Mouse (Mus musculus): ENCODE data around the gene Tspan15. TPM values are rescaled to one million over a fixed set of nuclear protein-coding genes. Genes with fewer than 3 reads are reported as not detected.

Gene Tspan15
- polyA plus RNA-seq, 1 experiment from 2014 or later: 11.7 TPM

DNA sequence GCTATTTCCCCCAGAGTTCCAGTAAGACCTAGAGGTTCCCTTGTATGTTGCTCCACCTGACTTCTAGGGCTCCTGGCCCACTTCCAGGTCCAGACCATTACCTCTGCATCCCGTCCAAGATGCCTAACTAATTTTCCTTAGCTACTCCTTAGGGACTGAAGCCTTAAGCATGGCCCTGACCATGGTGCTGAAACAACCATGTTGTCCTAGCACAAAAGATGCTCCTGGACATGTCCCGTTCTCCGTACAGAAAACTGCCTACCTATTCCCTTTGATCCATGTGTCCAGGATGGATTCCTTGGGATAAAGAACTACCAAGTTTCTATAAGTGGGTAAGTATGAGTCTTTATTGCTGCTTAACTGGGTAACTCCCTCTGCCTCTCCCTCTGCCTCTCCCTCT is 93.0 kb downstream of the Tspan15 start:
- ATAC-seq (ENCODE audit: low FRiP score): no peak
- peaks cover 69% of the 10 kb centered on the region for H3K27me3 ChIP-seq

DNA sequence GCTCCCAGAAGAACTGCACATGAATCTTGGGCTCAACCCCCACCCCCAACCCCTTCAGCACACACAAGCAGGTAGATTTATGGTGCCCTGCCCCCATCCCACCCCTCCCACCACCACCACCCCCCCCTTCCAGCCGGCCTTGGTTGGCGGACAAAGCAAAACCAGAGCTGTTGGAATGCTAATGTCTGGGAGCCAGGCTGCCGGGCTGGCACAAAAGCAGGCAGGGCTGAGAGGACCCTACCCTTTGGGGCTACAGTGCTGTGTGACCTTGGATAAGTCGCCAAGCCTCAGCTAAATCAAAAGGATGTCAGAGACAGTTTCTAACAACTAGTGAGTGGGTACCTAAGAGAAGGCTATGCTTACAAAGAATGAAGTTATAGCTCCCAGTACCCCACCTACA is 93.9 kb downstream of the Tspan15 start:
- Histone ChIP-seq H3K36me3 (replicated peaks) (no peaks in the 10 kb centered on the region), H3K4me2 (no peak overlapping the region), H3K27ac (no peak overlapping the region), H3K4me1 (peaks cover 18% of the 10 kb centered on the region), H3K9me3 (no peaks in the 10 kb centered on the region), H3K4me3 (replicated peaks) (no peak overlapping the region), H3K9ac (no peak overlapping the region), H3K27me3 (peaks cover 78% of the 10 kb centered on the region)
- ATAC-seq (ENCODE audit: low FRiP score): no peak
- 1% methylated on average over 4 of the region's 4 CpGs for WGBS

More for the DNA sequence above, 93.0 kb downstream of the Tspan15 start:
- H3K36me3 ChIP-seq (replicated peaks): no peaks in the 10 kb centered on the region
- H3K4me2 ChIP-seq: no peak overlapping the region
- H3K9me3 ChIP-seq: no peaks in the 10 kb centered on the region
- no peak overlapping the region for H3K4me3 ChIP-seq (replicated peaks)
- H3K9ac ChIP-seq: no peak overlapping the region
- H3K4me1 ChIP-seq: peaks cover 13% of the 10 kb centered on the region
- H3K27ac ChIP-seq: no peak overlapping the region
- 28% methylated on average over 3 of the region's 3 CpGs for WGBS

DNA sequence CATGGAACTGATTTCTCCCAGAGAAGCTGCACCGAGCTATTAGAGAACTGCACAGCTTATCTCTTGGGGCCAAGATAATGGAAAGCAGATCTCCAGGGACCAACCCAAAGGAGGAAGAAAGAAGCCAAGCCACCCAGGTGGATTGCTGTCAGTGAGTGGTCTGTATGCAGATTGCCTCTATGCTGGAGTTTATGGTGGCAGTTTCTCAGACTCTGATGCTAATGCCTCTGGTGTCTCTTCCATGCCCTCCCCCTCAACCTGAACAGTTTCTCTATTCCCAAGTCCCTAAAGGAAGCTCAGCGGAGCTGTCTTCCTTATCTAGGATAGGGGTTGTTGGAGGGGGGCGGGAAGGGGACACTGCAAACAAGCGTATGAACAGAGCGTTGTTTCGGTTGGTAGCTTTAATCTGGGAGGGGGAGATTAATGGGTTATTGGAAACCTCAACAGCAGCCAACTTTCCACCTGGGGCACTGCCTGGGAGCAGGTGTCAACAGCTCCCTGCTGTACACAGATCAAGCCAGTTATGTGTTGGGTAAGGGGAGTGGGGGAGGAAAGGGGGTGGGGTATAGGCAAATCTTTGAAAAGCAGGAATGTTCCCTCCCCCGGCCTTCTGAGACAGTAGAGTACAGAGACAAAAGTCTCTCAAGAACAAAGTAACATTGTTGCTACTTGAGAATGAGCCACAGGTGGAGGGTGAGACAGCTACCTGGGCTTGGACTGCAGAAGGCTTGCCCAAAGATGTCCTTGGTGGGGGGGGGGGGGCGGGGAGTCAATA is 95.2 kb downstream of the Tspan15 start:
- no peak overlapping the region for H3K4me2 ChIP-seq
- no peaks in the 10 kb centered on the region for H3K36me3 ChIP-seq (replicated peaks)
- H3K4me1 ChIP-seq: peaks cover 18% of the 10 kb centered on the region
- H3K27me3 ChIP-seq: peaks cover 89% of the 10 kb centered on the region
- no peak for ATAC-seq (ENCODE audit: low FRiP score)
- WGBS: 4% methylated on average over 8 of the region's 8 CpGs
- H3K4me3 ChIP-seq (replicated peaks): no peak overlapping the region
- no peak overlapping the region for H3K27ac ChIP-seq
- no peak overlapping the region for H3K9ac ChIP-seq
- no peaks in the 10 kb centered on the region for H3K9me3 ChIP-seq

Small RNA genes within 50 kb of the gene (microRNA-seq; reads per million reads assigned to microRNA genes)
- 1.5 reads per million for gene Mir7662

Other genes with a start within 250 kb of the Tspan15 start
- gene Neurog3, start 98.2 kb downstream of the Tspan15 start, polyA plus RNA-seq (2016; fragmentation: Nextera tagmentation; extraction: Ambion mirVana): 0.65 and 0.67 TPM in 2 replicates
- gene Fam241b, start 87.3 kb downstream of the Tspan15 start, polyA plus RNA-seq (2016; fragmentation: Nextera tagmentation; extraction: Ambion mirVana): 58.2 and 60.1 TPM in 2 replicates
- not detected in 2 replicates for gene Tacr2, start 21.2 kb upstream of the Tspan15 start, polyA plus RNA-seq (2016; fragmentation: Nextera tagmentation; extraction: Ambion mirVana)
- 38.5 and 43.3 TPM in 2 replicates for gene Hk1, start 148.7 kb upstream of the Tspan15 start, polyA plus RNA-seq (2016; fragmentation: Nextera tagmentation; extraction: Ambion mirVana)
- 0.11 and 0.28 TPM in 2 replicates for gene Hkdc1, start 191.2 kb upstream of the Tspan15 start, polyA plus RNA-seq (2016; fragmentation: Nextera tagmentation; extraction: Ambion mirVana)
- 0.65 and 0.88 TPM in 2 replicates for gene 4930507D05Rik, start 218.2 kb upstream of the Tspan15 start, polyA plus RNA-seq (2016; fragmentation: Nextera tagmentation; extraction: Ambion mirVana)
- gene Supv3l1, start 218.5 kb upstream of the Tspan15 start, polyA plus RNA-seq (2016; fragmentation: Nextera tagmentation; extraction: Ambion mirVana): 26.4 and 28.9 TPM in 2 replicates